Mouse (Mus musculus) lung, postnatal 0 days (tissue): ENCODE results near the gene Cmtm7.

Source experiments
- CTCF ChIP-seq: IDR thresholded peaks from 2 replicates; pipeline ENCODE4 v1.5.1; 2016; ENCODE audit warnings: antibody characterized with exemption, mild to moderate bottlenecking
- EP300 ChIP-seq: IDR thresholded peaks from 2 replicates; pipeline ENCODE4 v1.6.1; 2016; ENCODE audit warnings: antibody characterized with exemption, mild to moderate bottlenecking, control low read depth

GRCm38 (mm10) chr9:114710345-114710744, 71.3 kb downstream of the Cmtm7 start:
- no peak for TF ChIP-seq EP300
- peak; percentile 55 for TF ChIP-seq CTCF
